Mouse (Mus musculus): ENCODE measurements around the gene Nin.

DNA sequence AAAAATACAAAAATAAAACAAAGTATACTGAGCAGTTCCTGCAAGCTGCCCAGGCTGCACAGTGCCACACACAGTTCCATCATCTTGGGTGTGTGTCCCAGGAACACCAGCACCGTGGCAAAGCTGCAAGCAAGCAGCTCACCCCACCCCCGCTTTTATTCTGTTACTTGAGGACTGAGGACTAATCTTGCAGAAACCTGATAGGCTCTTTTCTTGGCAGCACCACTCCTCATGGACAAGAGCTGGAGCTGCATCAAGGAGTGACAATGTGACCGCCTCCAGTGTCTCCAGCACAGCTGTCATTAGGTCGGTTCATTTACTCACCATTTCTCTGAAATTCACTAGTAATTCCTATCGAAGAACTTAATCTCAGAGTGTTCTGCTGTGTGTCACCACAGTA, 145.4 kb downstream of the Nin start:
- TF ChIP-seq MAFK (IDR thresholded peaks at IDR 0.05; ENCODE audit: borderline replicate concordance, low read depth, low read length) (no peak), POLR2AphosphoS2 (IDR thresholded peaks at IDR 0.05; ENCODE audit: low read length) (no peak), GATA1 (IDR thresholded peaks at IDR 0.05; ENCODE audit: low read depth, low read length) (no peak), POLR2A (IDR thresholded peaks at IDR 0.05; ENCODE audit: control insufficient read depth in 1 of 2, insufficient read depth in 1 of 2, low read depth in 1 of 2, low read length in 2 of 2, poor library complexity in 1 of 2) (no peak), BHLHE40 (IDR thresholded peaks at IDR 0.05; ENCODE audit: borderline replicate concordance, low read depth, low read length) (no peak), HCFC1 (IDR thresholded peaks at IDR 0.05; ENCODE audit: low read depth, low read length) (no peak), JUND (IDR thresholded peaks at IDR 0.05; ENCODE audit: low read depth, low read length) (no peak), CTCF (IDR thresholded peaks at IDR 0.05 in 2 of 3, conservative IDR thresholded peaks at IDR 0.05 in 1 of 3; ENCODE audit: control insufficient read depth in 1 of 3, insufficient read depth in 1 of 3, low read depth in 2 of 3, low read length in 3 of 3, poor library complexity in 1 of 3, severe bottlenecking in 1 of 3) (no peak), MAX (IDR thresholded peaks at IDR 0.05; ENCODE audit: low read length) (no peak)

All from MEL (cell line).